Mouse (Mus musculus) splenic B cell, adult 2 months (primary cell): ENCODE data around the gene Hdac6.
"Not testable (repeated sequence)": the region's sequence is repeated elsewhere in the genome, so short reads cannot be mapped to it uniquely, and the experiment has no call there.

Experiments used
- DNase-seq: peaks from one replicate; pipeline ENCODE4 v3.0.0-alpha.2; 2011; ENCODE audit warnings: low read depth, low spot score
- H3K27me3 ChIP-seq: 2 replicates; pipeline ENCODE4 v1.6.1; 2012; ENCODE audit warnings: mild to moderate bottlenecking, low read length, moderate library complexity, mixed read lengths; ENCODE audit not compliant: control insufficient read depth, poor library complexity, insufficient read depth, severe bottlenecking
- H3K36me3 ChIP-seq: 2 replicates; pipeline ENCODE4 v1.6.1; 2012; ENCODE audit warnings: mild to moderate bottlenecking, low read length, moderate library complexity, mixed read lengths; ENCODE audit not compliant: control insufficient read depth, poor library complexity, insufficient read depth, severe bottlenecking

The Hdac6 gene

DNA sequence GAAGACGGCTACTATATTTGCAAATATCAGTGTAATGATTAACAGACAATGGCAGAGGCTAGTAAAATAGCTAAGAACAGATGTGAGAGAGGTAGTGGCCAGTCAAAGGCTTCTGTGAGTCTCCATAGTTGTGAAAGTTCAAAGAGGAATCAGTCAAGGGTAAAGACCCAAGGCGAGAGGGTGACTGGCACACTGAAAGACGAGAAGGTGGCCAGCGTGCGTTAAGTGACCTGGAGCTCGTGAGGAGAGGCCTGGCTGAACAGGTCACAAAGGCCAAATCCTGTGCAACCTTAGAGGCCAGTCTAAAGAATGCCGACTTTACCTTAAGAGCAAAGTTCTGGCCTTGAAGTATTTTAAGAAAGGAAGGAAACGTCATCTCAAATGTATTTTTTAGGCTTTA lies 2.1 kb downstream of the Hdac6 start:
- no peak for DNase-seq
- Histone ChIP-seq H3K36me3 (no peaks in the 10 kb centered on the region), H3K27me3 (no peaks in the 10 kb centered on the region)

DNA sequence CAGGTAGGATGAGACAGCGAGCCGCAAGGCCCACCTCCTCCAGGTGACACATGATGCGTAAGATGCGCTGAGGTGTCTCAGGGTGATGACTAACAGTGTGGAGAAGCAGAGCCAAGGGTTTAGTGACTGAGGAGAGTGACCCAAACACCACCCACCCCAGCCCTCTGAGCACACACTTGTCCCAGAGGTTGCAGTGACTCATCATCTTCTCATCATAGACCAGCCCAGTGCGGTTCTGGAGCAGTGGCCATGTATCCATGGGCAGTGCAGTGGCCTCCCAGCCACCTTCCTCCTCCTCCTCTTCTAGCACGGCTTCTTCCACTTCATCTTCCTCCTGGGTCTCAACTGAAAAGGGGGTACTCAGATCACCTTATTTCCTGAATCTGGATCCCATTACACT lies 10.0 kb downstream of the Hdac6 start:
- H3K27me3 ChIP-seq: no peaks in the 10 kb centered on the region
- DNase-seq: no peak
- no peaks in the 10 kb centered on the region; the same call in 1 of the 2 replicates for H3K36me3 ChIP-seq

DNA sequence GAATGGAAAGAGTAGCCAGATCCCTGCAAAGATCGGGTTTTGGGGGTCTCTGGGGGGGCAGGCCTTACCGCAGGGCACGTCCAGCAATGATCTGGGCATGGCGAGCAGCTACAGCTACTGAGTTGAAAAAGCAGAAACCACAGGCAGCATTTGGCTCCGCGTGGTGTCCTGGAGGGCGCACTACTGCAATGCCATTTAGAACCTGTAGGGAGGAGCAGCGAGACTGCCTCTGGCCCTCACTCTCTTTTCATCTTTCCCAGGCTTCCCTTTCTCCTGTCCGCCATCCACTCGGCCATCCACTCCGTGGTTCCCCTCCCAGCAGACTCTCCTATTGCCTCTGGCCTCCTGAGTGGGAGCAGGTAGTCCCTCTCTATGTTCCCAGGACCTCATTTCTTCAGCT lies 10.8 kb downstream of the Hdac6 start:
- DNase-seq: no peak
- Histone ChIP-seq H3K27me3 (no peaks in the 10 kb centered on the region), H3K36me3 (no peaks in the 10 kb centered on the region; the same call in 1 of the 2 replicates)

DNA sequence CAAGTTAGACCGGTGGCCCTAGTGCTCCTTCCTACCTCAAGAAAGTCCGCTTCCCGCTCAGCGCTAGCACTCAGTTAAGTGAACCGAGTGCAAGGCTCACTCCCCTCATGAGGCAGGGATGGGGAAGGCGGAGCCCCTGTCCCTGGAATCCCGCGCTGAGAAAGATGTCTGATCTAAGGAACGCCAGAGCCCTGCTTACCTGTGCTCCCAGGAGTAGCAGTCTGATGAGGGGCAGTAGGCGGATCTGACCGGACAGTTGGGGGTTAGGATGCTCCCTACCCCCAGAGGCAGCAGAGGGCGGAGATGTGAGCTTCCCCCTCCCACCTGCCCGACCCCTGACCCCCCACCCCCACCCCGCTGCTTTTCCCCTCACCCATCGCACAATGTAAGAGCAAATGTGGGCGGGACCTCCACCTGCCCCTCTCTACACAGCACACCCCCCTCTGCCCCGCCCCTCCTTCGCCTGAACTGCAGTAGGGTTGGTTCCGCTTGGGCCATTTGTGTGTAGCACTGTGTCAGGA lies 19.4 kb downstream of the Hdac6 start, which contains the start of gene Eras:
TSS of gene Eras (minus strand) at position 338 of the 521 bp plus-strand sequence.
- Histone ChIP-seq H3K36me3 (no peaks in the 10 kb centered on the region), H3K27me3 (no peaks in the 10 kb centered on the region)
- DNase-seq: no peak

DNA sequence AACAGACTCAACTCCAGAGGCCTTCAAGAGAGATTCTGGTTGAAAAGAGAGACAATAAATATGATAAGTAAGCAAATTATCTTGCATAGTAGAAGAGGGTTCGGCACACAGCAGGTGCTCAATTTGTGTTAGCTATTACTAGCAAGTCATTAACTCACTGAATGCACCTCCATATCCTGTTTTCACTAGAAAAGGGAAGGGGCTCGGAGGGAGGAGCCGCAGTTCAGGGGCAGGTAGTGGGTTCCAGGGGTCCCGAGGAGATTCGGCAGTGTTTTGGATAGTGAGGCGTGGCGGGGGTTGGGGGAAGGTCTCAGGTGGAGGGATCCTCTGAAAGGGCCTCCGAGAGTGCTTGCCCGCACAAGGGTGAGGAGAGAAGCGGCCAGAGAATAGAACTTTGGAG lies 20.6 kb downstream of the Hdac6 start:
- Histone ChIP-seq H3K36me3 (no peaks in the 10 kb centered on the region), H3K27me3 (no peaks in the 10 kb centered on the region)
- no peak for DNase-seq

DNA sequence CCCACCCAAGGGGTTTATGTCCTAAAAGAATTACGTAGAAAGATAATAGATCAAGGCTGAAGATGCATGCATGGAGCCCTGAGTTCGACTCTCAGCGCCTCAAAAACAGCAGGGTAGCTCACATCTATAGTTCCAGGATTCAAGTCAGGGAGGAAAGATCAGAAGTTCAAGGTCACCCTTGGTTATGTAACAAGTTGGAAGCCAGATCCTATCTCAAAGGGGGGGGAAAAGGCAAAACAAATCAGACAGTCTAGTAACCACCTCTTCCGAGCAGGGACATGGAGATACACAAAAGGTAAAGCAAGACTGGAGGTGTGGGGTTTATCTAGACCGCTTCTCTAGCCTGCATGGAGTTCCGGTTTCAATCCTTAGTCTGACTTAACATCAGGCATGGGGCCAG lies 21.4 kb downstream of the Hdac6 start:
- no peaks in the 10 kb centered on the region for H3K36me3 ChIP-seq
- no peak for DNase-seq

GRCm38 (mm10) chrX:7922032-7922431 lies 25.7 kb downstream of the Hdac6 start:
- no peaks in the 10 kb centered on the region for H3K36me3 ChIP-seq
- DNase-seq: no peak
- H3K27me3 ChIP-seq: no peaks in the 10 kb centered on the region

More for the DNA sequence above, 21.4 kb downstream of the Hdac6 start:
- H3K27me3 ChIP-seq: no peaks in the 10 kb centered on the region

DNA sequence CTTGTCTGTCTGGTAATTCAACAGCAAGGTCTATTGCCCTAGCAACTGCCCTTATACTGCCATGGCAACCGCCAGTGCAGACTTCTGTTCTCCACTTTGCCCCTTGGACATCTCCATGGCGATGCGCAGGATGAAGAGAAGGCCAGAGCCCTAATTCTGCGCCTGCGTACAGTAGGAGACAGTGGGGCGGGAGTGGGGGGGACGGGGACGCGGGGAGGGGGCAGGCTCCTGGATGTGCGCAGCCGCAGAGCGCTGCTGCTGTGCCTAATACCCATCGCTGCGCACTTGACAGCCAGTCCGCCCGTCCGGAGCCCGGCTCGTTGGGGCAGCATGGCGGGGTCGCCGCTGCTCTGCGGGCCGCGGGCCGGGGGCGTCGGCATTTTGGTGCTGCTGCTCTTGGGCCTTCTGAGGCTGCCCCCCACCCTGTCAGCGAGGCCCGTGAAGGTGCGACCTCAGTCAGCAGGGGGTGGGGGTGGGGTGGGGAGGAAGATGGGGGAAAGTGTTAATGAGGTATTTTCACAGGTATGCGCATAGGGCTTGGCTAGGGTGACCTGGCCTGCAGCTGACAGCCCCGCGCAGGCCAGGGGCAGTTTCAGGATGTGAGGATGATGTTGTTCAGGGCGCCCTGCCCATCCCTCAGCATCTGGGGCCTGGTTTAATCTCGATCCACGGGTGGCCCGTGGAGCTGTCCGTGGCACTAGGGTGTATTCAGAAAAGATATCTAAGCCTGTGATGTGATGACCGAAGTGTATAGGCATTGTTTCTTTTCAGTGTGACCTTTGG lies 27.9 kb downstream of the Hdac6 start, which contains the start of gene Pcsk1n:
TSS of gene Pcsk1n (plus strand) at position 222 of the 783 bp plus-strand sequence.
- DNase-seq: no peak
- Histone ChIP-seq H3K36me3 (no peaks in the 10 kb centered on the region), H3K27me3 (no peaks in the 10 kb centered on the region)

DNA sequence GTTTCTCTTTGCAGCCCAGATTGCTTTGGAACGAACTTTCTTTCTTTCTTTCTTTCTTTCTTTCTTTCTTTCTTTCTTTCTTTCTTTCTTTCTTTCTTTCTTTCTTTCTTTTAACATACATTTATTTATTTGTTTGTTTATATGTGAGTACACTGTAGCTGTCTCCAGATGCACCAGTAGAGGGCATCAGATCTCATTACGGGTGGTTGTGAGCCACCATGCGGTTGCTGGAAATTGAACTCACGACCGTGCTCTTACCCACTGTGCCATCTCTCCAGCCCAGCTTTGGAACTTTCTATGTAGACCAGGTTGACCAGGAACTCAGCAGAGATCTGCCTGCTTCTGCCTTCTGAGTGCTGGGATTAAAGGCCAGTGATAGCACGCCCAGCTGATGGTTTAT lies 29.7 kb downstream of the Hdac6 start:
- H3K27me3 ChIP-seq, H3K36me3 ChIP-seq, DNase-seq: not testable (repeated sequence)

DNA sequence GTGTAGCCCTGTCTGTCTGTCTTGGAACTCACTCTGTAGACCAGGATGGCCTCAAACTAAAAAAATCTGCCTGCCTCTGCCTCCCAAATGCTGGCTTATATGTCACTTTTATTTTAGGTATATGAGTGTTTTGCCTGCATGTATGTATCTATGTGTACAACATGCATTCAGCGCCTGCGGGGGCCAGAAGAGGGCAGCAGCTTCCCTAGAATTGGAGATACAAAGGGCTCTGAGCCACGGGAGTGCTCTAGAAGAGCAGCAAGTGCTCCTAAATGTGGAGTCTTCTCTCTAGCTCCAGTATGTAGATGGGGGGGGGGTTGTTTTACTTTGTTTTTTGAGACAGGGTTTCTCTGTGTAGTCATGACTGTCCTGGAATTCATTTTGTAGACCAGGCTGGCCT lies 32.0 kb downstream of the Hdac6 start:
- not testable (repeated sequence) for H3K27me3 ChIP-seq, DNase-seq, H3K36me3 ChIP-seq

GRCm38 (mm10) chrX:7910473-7910872 lies 37.2 kb downstream of the Hdac6 start:
- Histone ChIP-seq H3K27me3 (no peaks in the 10 kb centered on the region), H3K36me3 (no peaks in the 10 kb centered on the region)
- no peak for DNase-seq

DNA sequence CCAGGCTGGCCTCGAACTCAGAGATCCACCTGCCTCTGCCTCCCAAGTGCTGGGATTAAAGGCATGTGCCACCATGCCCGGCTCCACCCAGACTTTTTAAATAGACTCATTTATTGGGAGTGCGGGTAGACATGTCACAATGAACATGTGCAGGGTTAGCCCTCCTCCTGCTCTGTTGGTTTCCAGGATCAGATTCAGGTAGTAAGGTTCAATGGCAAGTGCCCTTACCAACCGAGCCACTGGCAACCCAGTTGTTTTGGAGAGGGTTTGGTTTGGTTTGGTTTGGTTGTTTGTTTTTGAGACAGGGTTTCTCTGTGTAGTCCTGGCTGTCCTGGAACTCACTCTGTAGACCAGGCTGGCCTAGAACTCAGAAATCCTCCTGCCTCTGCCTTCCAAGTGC lies 38.4 kb downstream of the Hdac6 start, which contains the start of gene Gm10490:
TSS of gene Gm10490 (plus strand) at position 301 of the 400 bp plus-strand sequence.
- H3K36me3 ChIP-seq, H3K27me3 ChIP-seq, DNase-seq: not testable (repeated sequence)

GRCm38 (mm10) chrX:7907735-7908134 lies 40.0 kb downstream of the Hdac6 start, which contains the start of gene Gm10491:
Gene Gm10491, minus strand, starts transcription at chrX:7907835.
- DNase-seq: no peak
- H3K36me3 ChIP-seq: 0 out of 2 replicates have a peak, but pooled peaks cover 2% of the 10 kb centered on the region
- H3K27me3 ChIP-seq: no peaks in the 10 kb centered on the region

GRCm38 (mm10) chrX:7904441-7904840 lies 43.2 kb downstream of the Hdac6 start:
- Histone ChIP-seq H3K27me3 (no peaks in the 10 kb centered on the region), H3K36me3 (0 out of 2 replicates have a peak, but pooled peaks cover 2% of the 10 kb centered on the region)
- no peak for DNase-seq
